Mouse (Mus musculus) hindbrain, embryonic 12.5 days (tissue): ENCODE results near the gene Matn3. TPM values are rescaled to one million over a fixed set of nuclear protein-coding genes. Genes with fewer than 3 reads are reported as not detected.

ENCODE experiments used
- ATAC-seq: fragments of 200-750 bp; cut with Nextera tagmentation; 2 replicates; pipeline ENCODE4 v1.8.0; 2017; ENCODE audit warnings: moderate TSS enrichment; ENCODE audit not compliant: low FRiP score
- H3K27ac ChIP-seq: fragments of 300-500 bp; sonication (generic); 2 replicates; pipeline ENCODE4 v1.5.1; 2016; ENCODE audit warnings: mild to moderate bottlenecking
- H3K27me3 ChIP-seq: fragments of 300-500 bp; sonication (generic); 2 replicates; pipeline ENCODE4 v1.6.1; 2016; ENCODE audit warnings: mild to moderate bottlenecking
- H3K36me3 ChIP-seq: fragments of 300-500 bp; sonication (generic); 2 replicates; pipeline ENCODE4 v1.6.1; 2016; ENCODE audit warnings: mild to moderate bottlenecking
- H3K4me1 ChIP-seq: fragments of 300-500 bp; sonication (generic); 2 replicates; pipeline ENCODE4 v1.6.1; 2016
- H3K4me2 ChIP-seq: fragments of 300-500 bp; sonication (generic); replicated peaks from 2 replicates; pipeline ENCODE4 v1.6.1; 2016; ENCODE audit warnings: mild to moderate bottlenecking
- H3K4me3 ChIP-seq: fragments of 300-500 bp; sonication (generic); 2 replicates; pipeline ENCODE4 v1.5.1; 2016; ENCODE audit warnings: mild to moderate bottlenecking
- H3K9ac ChIP-seq: fragments of 300-500 bp; sonication (generic); 2 replicates; pipeline ENCODE4 v1.6.1; 2016; ENCODE audit warnings: mild to moderate bottlenecking, moderate library complexity
- H3K9me3 ChIP-seq: fragments of 300-500 bp; sonication (generic); replicated peaks from 2 replicates; pipeline ENCODE4 v1.6.1; 2016; ENCODE audit warnings: mild to moderate bottlenecking
- WGBS: fragments of 180-500 bp; shearing (Covaris S2); methylation state at CpG from one replicate; pipeline ENCODE4 v1.1.7; 2016; 5-methylcytosine and 5-hydroxymethylcytosine counted together
- polyA plus RNA-seq: library from polyadenylated mRNA; unstranded; fragments of >200 nt; fragmentation: Nextera tagmentation; extraction: Ambion mirVana; gene quantifications from 2 replicates; pipeline ENCODE4 v1.2.1, GENCODE M21; 2016

Gene Matn3
- polyA plus RNA-seq, 1 experiment from 2014 or later, result 1.6 TPM

DNA sequence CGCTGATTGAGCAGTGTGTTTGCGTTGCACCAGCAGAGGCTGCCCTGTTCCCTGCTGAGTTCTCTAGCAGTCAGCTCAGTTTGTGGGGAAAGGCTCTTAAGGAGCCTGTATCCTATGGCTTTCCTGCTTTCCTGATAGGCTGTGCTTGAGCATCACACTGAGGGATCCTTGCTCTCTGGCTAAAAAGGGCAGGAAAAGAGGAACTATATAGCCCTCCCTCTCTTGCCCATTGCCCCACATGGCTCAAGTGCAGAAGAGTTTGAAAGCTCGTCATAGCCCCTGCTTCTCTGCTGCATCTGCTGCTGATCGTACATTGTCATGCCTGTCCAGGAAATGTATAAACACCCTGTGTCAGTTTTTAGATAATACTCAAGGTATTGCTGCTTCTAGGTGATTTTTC lies 59.4 kb downstream of the Matn3 start:
- Histone ChIP-seq H3K4me2 (no peak overlapping the region), H3K36me3 (0 out of 2 replicates have a peak, but pooled peaks cover 5% of the 10 kb centered on the region), H3K9me3 (no peaks in the 10 kb centered on the region), H3K4me3 (no peak overlapping the region), H3K27me3 (no peaks in the 10 kb centered on the region), H3K4me1 (no peaks in the 10 kb centered on the region), H3K27ac (no peak overlapping the region), H3K9ac (no peak overlapping the region)
- no peak for ATAC-seq
- WGBS, result 58% methylated on average over 4 of the region's 4 CpGs

DNA sequence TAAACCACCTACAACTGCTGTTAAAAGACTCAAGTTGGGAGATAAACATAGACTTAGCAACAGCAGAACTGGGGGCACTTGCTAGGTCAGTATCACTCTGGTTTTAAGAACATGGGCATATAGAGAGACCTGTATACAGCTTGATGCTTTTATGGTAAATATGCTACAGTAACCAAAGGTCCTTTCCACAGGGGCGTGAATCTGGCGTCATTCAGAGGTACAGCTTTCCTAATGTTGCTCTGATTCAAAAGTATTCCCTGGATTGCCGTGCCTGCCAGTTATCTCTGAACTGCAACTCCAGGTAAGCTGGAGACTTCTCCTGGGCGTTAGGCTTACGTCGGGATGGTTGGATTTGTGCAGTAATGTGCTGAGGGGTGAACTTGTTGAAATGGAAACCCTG lies 60.1 kb downstream of the Matn3 start:
- 94% methylated on average over 6 of the region's 6 CpGs for WGBS

DNA sequence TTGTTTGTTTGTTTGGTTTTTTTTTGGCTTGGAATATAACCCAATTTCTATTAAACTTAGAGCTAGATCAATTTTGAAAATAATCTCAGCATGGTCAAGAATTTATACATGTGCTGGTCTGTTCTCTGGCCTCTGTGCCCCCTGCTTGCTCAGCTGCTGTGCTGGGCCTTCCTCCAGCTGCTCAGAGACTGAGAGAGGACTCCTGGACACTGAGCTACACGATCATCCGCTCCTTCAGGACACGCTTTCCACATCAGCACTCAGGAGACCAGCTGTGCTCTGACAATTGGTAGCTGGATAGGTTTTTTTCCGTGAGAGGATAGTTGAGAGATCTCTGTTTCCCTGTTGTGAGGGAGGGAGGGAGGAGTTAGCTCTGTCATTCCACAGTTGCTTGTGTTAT lies 62.6 kb downstream of the Matn3 start:
- H3K27ac ChIP-seq, result no peak overlapping the region
- peaks cover 13% of the 10 kb centered on the region for H3K36me3 ChIP-seq
- no peaks in the 10 kb centered on the region for H3K4me1 ChIP-seq
- H3K4me3 ChIP-seq, result no peak overlapping the region
- H3K9ac ChIP-seq, result no peak overlapping the region
- no peaks in the 10 kb centered on the region for H3K27me3 ChIP-seq
- no peak for ATAC-seq
- WGBS, result 65% methylated on average over 4 of the region's 4 CpGs
- H3K9me3 ChIP-seq, result no peaks in the 10 kb centered on the region
- H3K4me2 ChIP-seq, result no peak overlapping the region

More for the DNA sequence above, 60.1 kb downstream of the Matn3 start:
- H3K9ac ChIP-seq, result no peak overlapping the region
- H3K36me3 ChIP-seq, result peaks cover 11% of the 10 kb centered on the region
- H3K9me3 ChIP-seq, result no peaks in the 10 kb centered on the region
- H3K27me3 ChIP-seq, result no peaks in the 10 kb centered on the region
- H3K27ac ChIP-seq, result no peak overlapping the region
- H3K4me1 ChIP-seq, result no peaks in the 10 kb centered on the region
- ATAC-seq, result no peak
- H3K4me3 ChIP-seq, result no peak overlapping the region
- H3K4me2 ChIP-seq, result no peak overlapping the region

DNA sequence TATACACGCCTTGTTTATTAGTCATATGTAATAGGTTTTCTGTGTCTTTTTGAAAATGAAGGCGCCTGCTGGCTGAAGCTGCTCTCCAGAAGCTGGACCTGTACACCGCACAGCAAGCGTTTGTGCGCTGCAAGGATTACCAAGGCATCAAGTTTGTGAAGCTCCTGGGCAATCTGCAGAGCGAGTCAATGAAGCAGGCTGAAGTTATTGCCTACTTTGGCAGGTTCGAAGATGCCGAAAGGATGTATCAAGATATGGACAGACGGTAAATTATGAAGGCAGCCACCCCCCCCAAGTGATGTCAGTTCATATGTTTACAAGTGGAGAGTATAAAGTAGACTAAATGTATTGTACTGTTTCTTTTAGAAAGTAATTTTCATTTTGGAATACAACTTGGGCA lies 68.6 kb downstream of the Matn3 start:
- Histone ChIP-seq H3K27ac (no peak overlapping the region), H3K9ac (no peak overlapping the region), H3K27me3 (no peaks in the 10 kb centered on the region), H3K4me1 (no peaks in the 10 kb centered on the region), H3K4me3 (no peak overlapping the region), H3K9me3 (no peaks in the 10 kb centered on the region), H3K36me3 (peaks cover 23% of the 10 kb centered on the region), H3K4me2 (no peak overlapping the region)
- WGBS, result 94% methylated on average over 9 of the region's 9 CpGs
- ATAC-seq, result no peak

DNA sequence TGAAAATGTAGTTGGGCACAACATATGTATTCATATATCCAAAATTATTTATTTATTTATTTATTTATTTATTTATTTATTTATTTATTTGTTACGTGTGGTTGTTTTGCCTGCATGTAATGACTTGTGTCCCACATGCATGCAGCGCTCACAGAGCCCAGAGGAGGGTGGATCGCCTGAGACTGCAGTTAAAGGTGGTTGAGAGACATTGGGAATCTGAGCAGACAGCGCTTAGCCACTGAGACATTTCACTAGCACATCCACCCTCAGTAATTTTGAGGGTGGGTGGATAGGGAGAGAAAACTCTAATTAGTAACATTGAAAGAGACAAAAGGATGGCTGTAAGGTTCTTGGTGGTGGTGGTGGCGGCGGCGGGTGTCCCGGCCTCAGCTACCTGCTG lies 72.7 kb downstream of the Matn3 start:
- no peaks in the 10 kb centered on the region for H3K4me1 ChIP-seq
- no peak overlapping the region for H3K9ac ChIP-seq
- no peak for ATAC-seq
- H3K27ac ChIP-seq, result no peak overlapping the region
- WGBS, result 89% methylated on average over 8 of the region's 8 CpGs
- peaks cover 19% of the 10 kb centered on the region; the same call in 1 of the 2 replicates for H3K36me3 ChIP-seq
- H3K4me3 ChIP-seq, result no peak overlapping the region
- H3K4me2 ChIP-seq, result no peak overlapping the region
- no peaks in the 10 kb centered on the region for H3K9me3 ChIP-seq
- H3K27me3 ChIP-seq, result no peaks in the 10 kb centered on the region

DNA sequence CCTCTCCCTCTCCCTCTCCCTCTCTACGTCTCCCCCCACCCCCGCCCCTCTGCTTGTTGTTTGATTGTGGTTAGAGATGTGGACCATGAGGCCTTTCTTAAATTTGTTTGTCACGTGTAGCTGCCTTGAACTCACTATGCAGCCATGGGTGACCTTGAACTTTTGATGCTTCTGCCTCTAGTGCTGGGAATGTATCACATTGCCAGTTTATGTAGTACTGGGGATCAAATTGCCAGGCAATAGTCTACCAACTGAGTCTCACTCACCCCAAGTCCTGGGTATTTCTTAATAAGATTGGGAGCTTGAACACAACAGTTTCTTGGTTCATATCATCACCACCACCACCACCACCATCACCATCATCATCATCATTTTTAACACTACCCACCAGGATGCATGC lies 73.3 kb downstream of the Matn3 start:
- H3K27ac ChIP-seq, result no peak overlapping the region
- no peak overlapping the region for H3K9ac ChIP-seq
- H3K27me3 ChIP-seq, result no peaks in the 10 kb centered on the region
- H3K4me1 ChIP-seq, result no peaks in the 10 kb centered on the region
- no peak overlapping the region for H3K4me2 ChIP-seq
- WGBS, result 75% methylated on average over 3 of the region's 3 CpGs
- no peak overlapping the region for H3K4me3 ChIP-seq
- ATAC-seq, result no peak
- H3K9me3 ChIP-seq, result no peaks in the 10 kb centered on the region
- peaks cover 19% of the 10 kb centered on the region; the same call in 1 of the 2 replicates for H3K36me3 ChIP-seq

Other genes starting within 250 kb of the Matn3 start
- gene Sdc1, start 176.6 kb upstream of the Matn3 start, polyA plus RNA-seq, result 70.1 and 81.0 TPM in 2 replicates
- 222 and 249 TPM in 2 replicates for gene Laptm4a, start 26.3 kb upstream of the Matn3 start, polyA plus RNA-seq
- 26.1 and 26.4 TPM in 2 replicates for gene Wdr35, start 26.0 kb downstream of the Matn3 start, polyA plus RNA-seq
- gene Ttc32, start 82.1 kb downstream of the Matn3 start, polyA plus RNA-seq, result 13.1 and 15.4 TPM in 2 replicates